Mouse (Mus musculus) cerebellum, adult 2 months (tissue): ENCODE data around the gene Epb41l1. TPM values are rescaled to one million over a fixed set of nuclear protein-coding genes. Genes with fewer than 3 reads are reported as not detected.
A peak's percentile ranks its signal among the peaks of the same experiment; 100 is the strongest.
"Not testable (repeated sequence)": the region's sequence is repeated elsewhere in the genome, so short reads cannot be mapped to it uniquely, and the experiment has no call there.

Source experiments
- DNase-seq, 2 experiments: peaks; one replicate each; pipeline ENCODE4 v3.0.0; 2021
- H3K27ac ChIP-seq: fragments of 200-500 bp; 2 replicates; pipeline ENCODE4 v1.5.1; 2012; ENCODE audit warnings: low read length, control low read depth, inconsistent platforms; ENCODE audit not compliant: insufficient read depth
- H3K27me3 ChIP-seq: fragments of 200-500 bp; 2 replicates; pipeline ENCODE4 v1.6.1; 2012; ENCODE audit warnings: inconsistent platforms, mild to moderate bottlenecking, low read length, moderate library complexity; ENCODE audit not compliant: control insufficient read depth, insufficient read depth
- H3K4me1 ChIP-seq: fragments of 200-500 bp; 2 replicates; pipeline ENCODE4 v1.6.1; 2011; ENCODE audit warnings: low read length; ENCODE audit not compliant: control insufficient read depth, insufficient read depth
- H3K4me3 ChIP-seq: fragments of 200-500 bp; replicated peaks from 2 replicates; pipeline ENCODE3; 2011; ENCODE audit warnings: mild to moderate bottlenecking, low read depth, low read length, control low read depth; ENCODE audit not compliant: insufficient read depth
- CTCF ChIP-seq: fragments of 200-500 bp; IDR thresholded peaks from 2 replicates; pipeline ENCODE4 v1.5.1; 2011; ENCODE audit warnings: low read depth, mild to moderate bottlenecking, control low read depth, low read length, moderate library complexity, borderline replicate concordance; ENCODE audit not compliant: insufficient read depth
- POLR2A ChIP-seq: fragments of 200-500 bp; IDR thresholded peaks from 2 replicates; pipeline ENCODE4 v1.6.1; 2011; ENCODE audit warnings: low read length, control low read depth, borderline replicate concordance; ENCODE audit not compliant: insufficient read depth
- WGBS: fragments of 180-500 bp; shearing (Covaris S2); methylation state at CpG from one replicate; pipeline ENCODE4 v1.1.7; 2018; 5-methylcytosine and 5-hydroxymethylcytosine counted together
- polyA plus RNA-seq: library from polyadenylated mRNA; depleted of rRNA; stranded (reverse); fragments of >200 nt; gene quantifications from 2 replicates; pipeline ENCODE4 v1.2.3, GENCODE M21; 2012; rRNA removed

Epb41l1 gene
- 219 and 223 TPM in 2 replicates for polyA plus RNA-seq

- H3K27me3 ChIP-seq: no peaks in the 10 kb centered on the region
- peak; percentile 25 to 35 for DNase-seq
- TF ChIP-seq POLR2A (no peak), CTCF (no peak)
- under 1% methylated on average over 73 of the region's 76 CpGs for WGBS
- H3K4me1 ChIP-seq: peaks cover 5% of the 10 kb centered on the region; the same call in 1 of the 2 replicates
- H3K27ac ChIP-seq: no peak within 1 kb of the TSS
- peak within 1 kb of the TSS; percentile 56 for H3K4me3 ChIP-seq
Measured at GRCm38 (mm10) chr2:156420694-156421380, at the start of gene Epb41l1. Gene Epb41l1 (plus strand): TSS chr2:156420909.

- peak in 1 of 2 experiments; percentile 21 for DNase-seq
- Histone ChIP-seq H3K27me3 (no peaks in the 10 kb centered on the region), H3K4me1 (peaks cover 5% of the 10 kb centered on the region), H3K4me3 (no peak overlapping the region), H3K27ac (no peak overlapping the region)
- 4% methylated on average over 7 of the region's 7 CpGs for WGBS
- TF ChIP-seq POLR2A: no peak
- TF ChIP-seq CTCF: no peak
Measured at GRCm38 (mm10) chr2:156376956-156377355, 43.8 kb upstream of the Epb41l1 start.

GRCm38 (mm10) chr2:156379929-156380328, 40.8 kb upstream of the Epb41l1 start:
- 89% methylated on average over 10 of the region's 10 CpGs for WGBS
- no peaks in the 10 kb centered on the region for H3K27me3 ChIP-seq
- H3K27ac ChIP-seq: no peak overlapping the region
- TF ChIP-seq CTCF: no peak
- no peak overlapping the region for H3K4me3 ChIP-seq
- peaks cover 5% of the 10 kb centered on the region for H3K4me1 ChIP-seq
- DNase-seq: no peak

- H3K27me3 ChIP-seq: no peaks in the 10 kb centered on the region
- TF ChIP-seq CTCF (peak; percentile 20; the same call in 1 of the 2 replicates), POLR2A (no peak)
- WGBS: 75% methylated on average over 4 of the region's 4 CpGs
- no peak for DNase-seq
- H3K4me3 ChIP-seq: no peak overlapping the region
- peaks cover 5% of the 10 kb centered on the region for H3K4me1 ChIP-seq
- H3K27ac ChIP-seq: no peak overlapping the region
Measured at GRCm38 (mm10) chr2:156381350-156381749, 39.4 kb upstream of the Epb41l1 start.

DNA sequence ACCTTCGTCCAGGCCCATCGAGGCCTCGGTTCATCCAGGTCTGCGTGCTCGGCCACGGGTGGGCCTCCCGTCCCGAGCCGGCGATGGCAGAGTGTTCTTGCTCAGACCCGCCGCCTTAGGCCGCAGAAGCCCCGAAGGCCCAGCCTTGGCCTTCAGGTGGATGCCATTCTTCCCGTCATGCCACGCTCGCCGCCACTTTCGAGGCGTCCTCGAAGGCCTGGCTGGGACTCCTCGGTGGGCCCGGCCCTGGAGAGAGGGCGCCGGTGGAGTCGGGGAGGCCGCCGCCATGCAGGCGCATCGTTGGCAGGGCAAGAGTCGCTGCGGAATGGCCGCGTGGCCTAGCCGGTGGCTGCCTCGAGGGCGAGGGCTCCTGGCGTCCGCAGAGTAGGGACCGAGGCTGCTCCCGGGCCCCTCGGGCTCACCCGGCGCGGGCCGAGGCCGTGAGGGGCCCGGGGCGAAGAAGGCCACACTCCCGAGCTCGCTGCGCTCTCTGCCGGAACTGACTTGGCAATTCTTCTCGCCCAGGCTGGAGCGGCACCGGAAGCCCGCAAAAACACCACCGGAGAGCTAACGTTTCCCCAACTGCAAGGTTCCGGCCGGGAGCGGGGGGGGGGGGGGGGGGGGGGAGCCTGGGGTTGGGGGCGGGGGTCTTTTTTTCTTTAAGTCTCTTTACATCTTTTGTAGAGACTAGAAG, 28.1 kb upstream of the Epb41l1 start:
- DNase-seq: peak; percentile 76 to 80
- H3K4me3 ChIP-seq: peak overlapping the region; percentile 49
- peak; percentile 34; the same call in 1 of the 2 replicates for TF ChIP-seq POLR2A
- H3K4me1 ChIP-seq, H3K27ac ChIP-seq, H3K27me3 ChIP-seq: not testable (repeated sequence)
- 0% methylated on average over 1 of the region's 63 CpGs for WGBS

GRCm38 (mm10) chr2:156393155-156393828, 27.4 kb upstream of the Epb41l1 start:
- no peak for TF ChIP-seq CTCF
- TF ChIP-seq POLR2A: no peak
- WGBS: 46% methylated on average over 5 of the region's 5 CpGs
- Histone ChIP-seq H3K27me3 (no peaks in the 10 kb centered on the region), H3K4me3 (peak overlapping the region; percentile 23), H3K4me1 (peaks cover 3% of the 10 kb centered on the region), H3K27ac (no peak overlapping the region)
- peak; percentile 10 to 15 for DNase-seq

DNA sequence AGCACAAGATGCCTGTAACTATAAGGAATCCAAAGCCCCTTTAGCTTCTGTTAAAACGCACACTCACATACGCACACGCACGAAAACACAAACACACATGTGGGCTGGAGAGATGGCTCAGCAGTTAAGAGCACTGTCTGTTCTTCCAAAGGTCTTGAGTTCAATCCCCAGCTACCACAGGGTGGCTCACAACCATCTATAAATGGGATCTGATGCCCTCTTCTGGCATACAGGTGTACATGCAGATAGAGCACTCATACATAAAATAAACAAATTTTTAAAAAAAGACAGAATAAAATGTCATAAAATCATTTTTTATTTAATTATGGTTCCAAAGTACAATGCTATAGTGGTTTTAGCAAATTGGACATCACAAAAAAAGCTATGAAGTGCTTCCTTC, 26.4 kb upstream of the Epb41l1 start:
- H3K27me3 ChIP-seq: no peaks in the 10 kb centered on the region
- H3K4me3 ChIP-seq: no peak overlapping the region
- no peak for DNase-seq
- H3K4me1 ChIP-seq: peaks cover 3% of the 10 kb centered on the region
- TF ChIP-seq CTCF (no peak), POLR2A (no peak)
- 95% methylated on average over 4 of the region's 4 CpGs for WGBS
- no peak overlapping the region for H3K27ac ChIP-seq
